Mouse (Mus musculus): ENCODE measurements around the gene Tmem206. TPM values are rescaled to one million over a fixed set of nuclear protein-coding genes. Genes with fewer than 3 reads are reported as not detected.

Gene Tmem206
- polyA plus RNA-seq, 1 experiment, result 17.8 TPM

GRCm38 (mm10) chr1:191339876-191340275, 14.2 kb downstream of the Tmem206 start:
- no peaks in the 10 kb centered on the region for H3K27me3 ChIP-seq (ENCODE audit: control insufficient read depth, insufficient read depth, low read length)
- no peak for TF ChIP-seq CTCF (IDR thresholded peaks at IDR 0.05; ENCODE audit: borderline replicate concordance, control insufficient read depth, extremely low read depth, insufficient read depth, low read length, poor library complexity)
- no peak for TF ChIP-seq POLR2A (IDR thresholded peaks at IDR 0.05; ENCODE audit: control insufficient read depth, extremely low read depth, insufficient read depth, low read length, poor library complexity)
- no peaks in the 10 kb centered on the region for H3K4me1 ChIP-seq (replicated peaks; ENCODE audit: control insufficient read depth, insufficient read depth, low read length)
- H3K27ac ChIP-seq (ENCODE audit: control insufficient read depth, insufficient read depth, low read length), result no peak overlapping the region
- H3K4me3 ChIP-seq (ENCODE audit: control insufficient read depth, insufficient read depth, low read length), result no peak overlapping the region
- DNase-seq, result no peak
- 98% methylated on average over 2 of the region's 2 CpGs for WGBS
- H3K36me3 ChIP-seq (ENCODE audit: control insufficient read depth, insufficient read depth, low read length), result no peaks in the 10 kb centered on the region

DNA sequence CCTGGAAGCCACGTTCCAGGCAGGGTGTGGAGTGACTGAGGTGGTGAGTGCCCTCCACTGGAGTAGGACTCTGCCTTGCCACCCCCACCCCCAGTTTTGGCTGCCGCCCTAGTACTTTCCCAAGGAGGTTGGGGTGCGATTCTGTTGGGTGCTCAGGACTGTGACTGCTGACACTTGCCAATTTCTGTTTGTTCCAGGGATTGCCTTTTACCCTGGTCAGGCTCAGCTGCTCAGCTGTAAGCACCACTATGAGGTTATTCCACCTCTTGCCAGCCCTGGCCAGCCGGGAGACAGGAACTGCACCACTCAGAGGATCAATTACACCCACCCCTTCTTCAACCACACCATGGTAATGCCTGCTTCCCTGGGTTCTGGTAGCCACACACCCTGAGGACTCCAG, 14.8 kb downstream of the Tmem206 start:
- 95% methylated on average over 4 of the region's 4 CpGs for WGBS
- Histone ChIP-seq H3K36me3 (ENCODE audit: control insufficient read depth, insufficient read depth, low read length) (no peaks in the 10 kb centered on the region), H3K27me3 (ENCODE audit: control insufficient read depth, insufficient read depth, low read length) (no peaks in the 10 kb centered on the region), H3K27ac (ENCODE audit: control insufficient read depth, insufficient read depth, low read length) (no peak overlapping the region), H3K4me3 (ENCODE audit: control insufficient read depth, insufficient read depth, low read length) (no peak overlapping the region), H3K4me1 (replicated peaks; ENCODE audit: control insufficient read depth, insufficient read depth, low read length) (no peaks in the 10 kb centered on the region)
- no peak for TF ChIP-seq POLR2A (IDR thresholded peaks at IDR 0.05; ENCODE audit: control insufficient read depth, extremely low read depth, insufficient read depth, low read length, poor library complexity)
- no peak for TF ChIP-seq CTCF (IDR thresholded peaks at IDR 0.05; ENCODE audit: borderline replicate concordance, control insufficient read depth, extremely low read depth, insufficient read depth, low read length, poor library complexity)
- DNase-seq, result no peak

DNA sequence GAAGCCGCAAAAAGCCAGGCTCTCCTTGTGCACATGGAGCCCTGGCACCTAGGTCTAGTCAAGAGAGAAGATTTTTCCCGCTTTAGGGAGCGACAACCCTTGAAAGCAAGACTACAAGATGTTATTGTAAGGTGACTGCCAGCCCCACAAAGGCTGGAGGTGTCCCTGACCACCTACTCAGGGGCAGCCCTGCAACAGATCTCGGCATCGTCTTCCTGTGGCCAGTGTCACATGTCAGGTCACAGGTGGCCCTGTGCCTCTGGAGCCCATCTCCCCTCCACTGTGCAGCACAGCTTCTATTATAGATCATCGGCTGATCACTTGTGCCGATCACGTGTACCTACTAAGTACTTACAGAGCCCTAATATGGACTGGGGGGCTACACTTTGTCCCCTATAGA, 21.9 kb downstream of the Tmem206 start:
- no peak overlapping the region for H3K27ac ChIP-seq (ENCODE audit: control insufficient read depth, insufficient read depth, low read length)
- TF ChIP-seq POLR2A (IDR thresholded peaks at IDR 0.05; ENCODE audit: control insufficient read depth, extremely low read depth, insufficient read depth, low read length, poor library complexity), result no peak
- no peak for TF ChIP-seq CTCF (IDR thresholded peaks at IDR 0.05; ENCODE audit: borderline replicate concordance, control insufficient read depth, extremely low read depth, insufficient read depth, low read length, poor library complexity)
- H3K4me3 ChIP-seq (ENCODE audit: control insufficient read depth, insufficient read depth, low read length), result no peak overlapping the region
- no peaks in the 10 kb centered on the region for H3K27me3 ChIP-seq (ENCODE audit: control insufficient read depth, insufficient read depth, low read length)
- no peaks in the 10 kb centered on the region for H3K4me1 ChIP-seq (replicated peaks; ENCODE audit: control insufficient read depth, insufficient read depth, low read length)
- 97% methylated on average over 8 of the region's 8 CpGs for WGBS
- peaks cover 32% of the 10 kb centered on the region for H3K36me3 ChIP-seq (ENCODE audit: control insufficient read depth, insufficient read depth, low read length)
- DNase-seq, result no peak

DNA sequence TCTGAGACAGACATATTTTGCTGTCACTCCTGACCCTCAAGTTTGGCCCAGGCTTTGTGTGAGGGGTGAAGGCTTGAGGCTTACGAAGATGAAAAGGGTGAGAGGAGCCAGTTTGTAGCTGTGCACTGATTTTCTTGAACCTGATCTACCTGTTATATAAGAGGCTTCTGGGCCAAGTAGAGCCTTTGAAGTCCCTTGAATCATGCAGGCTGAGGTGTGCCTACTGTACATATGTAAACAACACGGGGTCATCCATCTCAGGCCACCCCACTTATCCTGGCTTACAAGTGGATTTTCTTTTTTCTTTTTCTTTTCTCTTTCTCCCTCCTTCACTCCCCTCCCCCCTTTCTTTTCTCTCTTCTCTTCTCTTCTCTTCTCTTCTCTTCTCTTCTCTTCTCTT, 22.9 kb downstream of the Tmem206 start:
- no peak for DNase-seq
- no peaks in the 10 kb centered on the region for H3K4me1 ChIP-seq (replicated peaks; ENCODE audit: control insufficient read depth, insufficient read depth, low read length)
- WGBS, result 94% methylated on average over 2 of the region's 2 CpGs
- no peak overlapping the region for H3K4me3 ChIP-seq (ENCODE audit: control insufficient read depth, insufficient read depth, low read length)
- TF ChIP-seq POLR2A (IDR thresholded peaks at IDR 0.05; ENCODE audit: control insufficient read depth, extremely low read depth, insufficient read depth, low read length, poor library complexity) (no peak), CTCF (IDR thresholded peaks at IDR 0.05; ENCODE audit: borderline replicate concordance, control insufficient read depth, extremely low read depth, insufficient read depth, low read length, poor library complexity) (no peak)
- no peaks in the 10 kb centered on the region for H3K27me3 ChIP-seq (ENCODE audit: control insufficient read depth, insufficient read depth, low read length)
- no peak overlapping the region for H3K27ac ChIP-seq (ENCODE audit: control insufficient read depth, insufficient read depth, low read length)
- H3K36me3 ChIP-seq (ENCODE audit: control insufficient read depth, insufficient read depth, low read length), result peaks cover 42% of the 10 kb centered on the region

DNA sequence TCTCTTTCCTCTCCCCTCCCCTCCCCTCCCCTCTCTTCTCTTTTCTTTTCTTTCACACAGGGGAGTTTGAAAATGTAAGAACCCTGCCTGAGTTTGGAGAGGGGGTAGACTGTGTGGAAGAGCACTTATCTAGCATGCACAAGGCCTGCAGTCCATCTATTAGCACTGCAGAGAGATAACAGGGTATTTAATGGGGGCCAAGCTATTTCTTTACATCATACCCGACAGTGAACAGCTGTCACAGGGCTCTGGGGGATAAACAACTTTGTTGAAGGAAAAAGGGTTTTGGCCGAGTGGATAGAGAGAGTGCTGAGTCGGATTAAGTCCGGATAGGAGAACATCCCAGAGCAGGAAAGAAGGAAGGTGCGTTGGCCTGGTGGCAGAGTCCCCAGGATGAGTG, 23.3 kb downstream of the Tmem206 start:
- H3K27me3 ChIP-seq (ENCODE audit: control insufficient read depth, insufficient read depth, low read length), result no peaks in the 10 kb centered on the region
- DNase-seq, result no peak
- H3K4me3 ChIP-seq (ENCODE audit: control insufficient read depth, insufficient read depth, low read length), result no peak overlapping the region
- H3K36me3 ChIP-seq (ENCODE audit: control insufficient read depth, insufficient read depth, low read length), result peaks cover 46% of the 10 kb centered on the region
- TF ChIP-seq POLR2A (IDR thresholded peaks at IDR 0.05; ENCODE audit: control insufficient read depth, extremely low read depth, insufficient read depth, low read length, poor library complexity) (no peak), CTCF (IDR thresholded peaks at IDR 0.05; ENCODE audit: borderline replicate concordance, control insufficient read depth, extremely low read depth, insufficient read depth, low read length, poor library complexity) (no peak)
- no peak overlapping the region for H3K27ac ChIP-seq (ENCODE audit: control insufficient read depth, insufficient read depth, low read length)
- no peaks in the 10 kb centered on the region for H3K4me1 ChIP-seq (replicated peaks; ENCODE audit: control insufficient read depth, insufficient read depth, low read length)
- 95% methylated on average over 5 of the region's 5 CpGs for WGBS

- no peak overlapping the region for H3K27ac ChIP-seq (ENCODE audit: control insufficient read depth, insufficient read depth, low read length)
- WGBS, result 96% methylated on average over 23 of the region's 23 CpGs
Observed at GRCm38 (mm10) chr1:191349486-191350037, 23.9 kb downstream of the Tmem206 start.

DNA sequence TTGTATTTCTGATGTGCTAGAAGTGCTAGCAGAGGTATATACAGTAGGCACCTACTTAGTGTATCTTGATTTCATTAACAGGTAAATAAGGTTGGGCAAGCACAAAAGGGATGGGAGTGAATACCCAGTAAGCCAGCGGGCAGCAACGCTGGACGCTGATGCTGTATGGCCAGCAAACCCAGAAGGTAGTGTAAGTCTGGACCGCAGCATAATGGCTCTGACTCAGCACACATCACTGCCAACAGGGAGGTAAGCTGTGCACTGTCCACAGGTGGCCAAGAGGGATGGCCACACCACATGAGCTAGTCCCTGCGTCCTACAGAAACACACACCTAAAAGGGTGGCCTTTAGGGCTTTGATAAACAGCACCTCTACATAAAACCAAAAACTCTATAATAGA, 24.6 kb downstream of the Tmem206 start:
- WGBS, result 98% methylated on average over 5 of the region's 5 CpGs
- H3K36me3 ChIP-seq (ENCODE audit: control insufficient read depth, insufficient read depth, low read length), result peaks cover 59% of the 10 kb centered on the region
- DNase-seq, result no peak
- no peaks in the 10 kb centered on the region for H3K4me1 ChIP-seq (replicated peaks; ENCODE audit: control insufficient read depth, insufficient read depth, low read length)
- no peak overlapping the region for H3K4me3 ChIP-seq (ENCODE audit: control insufficient read depth, insufficient read depth, low read length)
- H3K27me3 ChIP-seq (ENCODE audit: control insufficient read depth, insufficient read depth, low read length), result no peaks in the 10 kb centered on the region
- no peak overlapping the region for H3K27ac ChIP-seq (ENCODE audit: control insufficient read depth, insufficient read depth, low read length)
- TF ChIP-seq CTCF (IDR thresholded peaks at IDR 0.05; ENCODE audit: borderline replicate concordance, control insufficient read depth, extremely low read depth, insufficient read depth, low read length, poor library complexity) (no peak), POLR2A (IDR thresholded peaks at IDR 0.05; ENCODE audit: control insufficient read depth, extremely low read depth, insufficient read depth, low read length, poor library complexity) (no peak)

More at GRCm38 (mm10) chr1:191349486-191350037, 23.9 kb downstream of the Tmem206 start:
- Histone ChIP-seq H3K27me3 (ENCODE audit: control insufficient read depth, insufficient read depth, low read length) (no peaks in the 10 kb centered on the region), H3K4me1 (replicated peaks; ENCODE audit: control insufficient read depth, insufficient read depth, low read length) (no peaks in the 10 kb centered on the region), H3K4me3 (ENCODE audit: control insufficient read depth, insufficient read depth, low read length) (no peak overlapping the region), H3K36me3 (ENCODE audit: control insufficient read depth, insufficient read depth, low read length) (peaks cover 51% of the 10 kb centered on the region)
- TF ChIP-seq CTCF (IDR thresholded peaks at IDR 0.05; ENCODE audit: borderline replicate concordance, control insufficient read depth, extremely low read depth, insufficient read depth, low read length, poor library complexity) (no peak), POLR2A (IDR thresholded peaks at IDR 0.05; ENCODE audit: control insufficient read depth, extremely low read depth, insufficient read depth, low read length, poor library complexity) (no peak)
- no peak for DNase-seq

All from thymus, adult 2 months (tissue).